Mouse (Mus musculus): ENCODE results near the gene Gm11060. TPM values are rescaled to one million over a fixed set of nuclear protein-coding genes. Genes with fewer than 3 reads are reported as not detected.

Gm11060 gene
- polyA plus RNA-seq (2015; fragmentation: Nextera tagmentation; extraction: Ambion mirVana) = not detected in 2 replicates

DNA sequence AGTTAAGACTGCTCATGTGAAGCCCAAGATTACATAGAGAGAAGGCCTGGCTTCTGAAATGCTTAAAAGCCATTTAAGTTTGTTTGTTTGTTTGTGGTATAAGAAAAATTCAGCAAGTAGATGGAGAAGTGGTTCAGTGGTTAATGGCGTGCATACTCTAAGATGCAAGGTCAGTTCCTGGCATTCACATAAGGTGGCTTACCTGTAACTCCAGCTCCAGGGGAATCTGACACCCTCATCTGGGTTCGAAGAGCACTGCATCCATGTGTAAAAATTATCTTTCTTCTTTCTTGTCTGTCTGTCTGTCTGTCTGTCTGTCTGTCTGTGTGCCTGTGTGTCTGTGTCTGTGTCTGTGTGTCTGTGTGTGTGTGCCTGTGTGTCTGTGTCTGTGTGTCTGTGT is at the start of gene Gm11060:
Gene Gm11060, plus strand, starts transcription at position 301 of the 400 bp plus-strand sequence.

DNA sequence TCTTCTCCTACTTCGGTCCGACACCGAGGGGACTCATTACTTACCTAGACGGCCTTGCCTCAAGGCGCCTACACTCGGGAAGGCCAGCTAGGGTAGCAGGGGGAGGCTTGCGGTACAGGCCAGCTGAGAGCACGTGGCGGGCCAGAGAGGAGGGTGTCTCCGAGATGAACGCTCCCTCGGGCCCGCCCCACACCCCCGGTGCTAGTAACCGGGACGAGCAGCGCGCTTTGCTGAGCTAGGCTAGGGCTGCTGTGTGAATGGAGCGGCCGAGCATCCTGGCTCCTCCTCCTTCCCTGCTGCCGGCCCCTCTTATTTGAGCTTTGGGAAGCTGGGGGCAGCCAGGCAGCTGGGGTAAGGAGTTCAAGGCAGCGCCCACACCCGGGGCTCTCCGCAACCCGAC is 34.5 kb downstream of the Gm11060 start, which contains the start of gene Wt1:
Gene Wt1, plus strand, starts transcription at position 251 of the 400 bp plus-strand sequence.

Other genes with a start within 250 kb of the Gm11060 start
- 0.40 and 0.66 TPM in 2 replicates for gene Prrg4, start 242.1 kb upstream of the Gm11060 start, polyA plus RNA-seq (2015; fragmentation: Nextera tagmentation; extraction: Ambion mirVana)
- gene Ccdc73, start 224.2 kb upstream of the Gm11060 start, polyA plus RNA-seq (2015; fragmentation: Nextera tagmentation; extraction: Ambion mirVana) = 7.1 and 9.5 TPM in 2 replicates
- gene Eif3m, start 74.9 kb upstream of the Gm11060 start, polyA plus RNA-seq (2015; fragmentation: Nextera tagmentation; extraction: Ambion mirVana) = 183 and 196 TPM in 2 replicates
- gene Wt1, start 34.5 kb downstream of the Gm11060 start, polyA plus RNA-seq (2015; fragmentation: Nextera tagmentation; extraction: Ambion mirVana) = 0.21 and 0.44 TPM in 2 replicates
- not detected in 2 replicates for gene Them7, start 132.3 kb downstream of the Gm11060 start, polyA plus RNA-seq (2015; fragmentation: Nextera tagmentation; extraction: Ambion mirVana)